Mouse (Mus musculus) kidney, postnatal 36 days (tissue): ENCODE data around the gene Hdac6.

ENCODE experiments used
- DNase-seq, 2 experiments: peaks; one replicate each; pipeline ENCODE4 v3.0.0; 2021 to 2022; ENCODE audit warnings: mixed read lengths in 2 of 2

The Hdac6 gene

DNA sequence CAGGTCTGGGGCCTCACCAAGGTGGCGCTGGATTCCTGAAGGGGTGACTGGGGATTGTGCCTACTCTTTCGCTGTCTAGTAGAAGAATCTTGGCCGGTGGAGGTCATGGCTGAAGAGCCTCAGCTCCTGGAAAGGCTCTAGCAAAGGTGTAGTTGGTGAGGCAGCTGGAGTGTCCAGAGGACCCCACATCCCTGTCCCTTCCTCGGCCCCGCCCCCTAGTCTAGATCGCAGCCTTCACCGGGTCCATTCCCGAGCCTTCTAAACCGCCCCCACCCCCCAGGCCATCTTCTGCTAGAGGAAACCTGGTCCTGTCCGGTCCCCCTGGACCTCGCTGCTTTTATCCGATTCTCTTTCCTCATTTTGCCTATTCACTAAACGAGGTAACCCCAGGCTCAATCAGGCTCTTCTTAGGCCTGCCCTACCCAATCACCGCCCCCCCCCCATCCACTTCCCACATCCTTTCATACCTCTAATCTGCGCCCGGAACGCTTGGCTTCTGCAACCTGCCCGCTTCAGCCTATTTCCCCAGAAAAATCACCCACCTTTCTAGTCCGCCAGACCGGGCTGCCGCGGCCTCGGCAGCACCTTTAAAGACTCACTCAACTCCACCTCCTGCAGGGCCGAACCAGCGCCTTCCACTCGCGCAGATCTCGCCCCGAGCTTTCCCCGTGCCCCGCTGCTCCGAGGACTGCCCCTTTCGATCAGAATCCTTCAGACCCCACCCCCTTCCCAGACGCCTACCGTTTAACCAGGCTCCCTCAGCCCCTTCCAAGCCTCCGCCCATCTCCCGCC lies at the start of gene Hdac6:
TSS of gene Hdac6 (minus strand) at position 782 of the 792 bp plus-strand sequence.
- peak; percentile 13 to 48 for DNase-seq

DNA sequence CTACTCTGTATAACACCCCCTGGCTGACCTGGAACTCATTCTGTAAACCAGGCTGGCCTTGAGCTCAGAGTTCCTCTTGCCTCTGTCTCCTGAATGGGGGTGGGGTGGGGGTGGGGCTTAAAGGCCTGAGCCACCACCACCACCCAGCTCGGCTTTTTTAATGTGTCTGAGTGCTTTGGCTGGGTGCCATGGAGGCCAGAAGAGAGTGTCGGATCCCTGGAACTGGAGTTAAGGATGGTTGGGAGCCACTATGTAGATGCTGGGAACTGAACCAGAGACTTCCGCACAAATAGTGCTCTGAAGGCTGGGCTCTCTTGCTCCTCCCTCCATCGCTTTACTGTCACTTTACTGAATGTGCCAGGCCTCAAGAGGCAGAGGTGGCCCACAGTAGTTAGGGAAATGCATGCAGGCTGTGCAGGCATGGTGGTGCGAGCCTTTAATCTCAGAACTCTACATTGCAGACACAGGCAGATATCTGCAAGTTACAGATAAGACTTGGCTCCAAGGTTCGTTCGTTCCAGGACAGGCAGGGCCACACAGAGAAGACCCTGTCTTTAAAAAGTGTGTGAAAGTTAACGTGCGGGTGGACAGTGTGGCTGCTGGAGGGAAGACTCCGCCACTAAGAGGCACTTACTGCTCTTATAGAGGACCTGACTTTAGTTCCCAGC lies 45.5 kb upstream of the Hdac6 start:
- DNase-seq: peak; percentile 29 to 64

DNA sequence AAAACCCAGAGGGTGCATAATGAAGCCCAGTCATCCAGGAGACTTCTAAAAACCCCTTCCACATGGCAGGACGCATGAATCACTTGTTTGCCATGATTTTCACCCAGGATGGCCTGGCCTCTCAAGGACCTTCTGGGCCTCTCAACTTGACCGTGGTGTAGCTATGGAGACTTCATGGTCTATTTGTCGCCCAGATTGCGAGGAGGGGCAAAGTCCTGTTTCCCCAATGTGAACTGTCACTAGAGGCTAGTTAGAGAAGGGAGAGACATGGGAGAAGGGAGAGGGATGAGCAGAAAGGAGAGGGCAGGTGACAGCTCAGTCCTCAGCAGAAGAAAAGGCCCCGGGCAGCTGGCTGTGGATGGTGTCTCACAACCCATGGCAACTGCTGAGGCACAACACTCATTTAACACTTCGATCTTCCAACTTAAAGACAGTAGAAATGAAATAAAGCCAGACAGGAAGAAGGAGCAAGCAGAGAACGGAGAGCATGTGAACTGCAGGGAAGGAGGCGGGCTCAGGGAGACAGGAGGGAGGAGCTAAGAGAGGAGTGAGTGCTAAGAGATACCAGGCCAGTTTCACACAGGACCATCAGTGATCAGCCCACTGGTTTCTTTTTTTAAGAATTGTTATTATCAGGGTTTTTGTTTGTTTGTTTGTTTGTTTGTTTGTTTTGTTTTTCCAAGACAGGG lies 44.8 kb upstream of the Hdac6 start:
- peak; percentile 48 to 51 for DNase-seq

DNA sequence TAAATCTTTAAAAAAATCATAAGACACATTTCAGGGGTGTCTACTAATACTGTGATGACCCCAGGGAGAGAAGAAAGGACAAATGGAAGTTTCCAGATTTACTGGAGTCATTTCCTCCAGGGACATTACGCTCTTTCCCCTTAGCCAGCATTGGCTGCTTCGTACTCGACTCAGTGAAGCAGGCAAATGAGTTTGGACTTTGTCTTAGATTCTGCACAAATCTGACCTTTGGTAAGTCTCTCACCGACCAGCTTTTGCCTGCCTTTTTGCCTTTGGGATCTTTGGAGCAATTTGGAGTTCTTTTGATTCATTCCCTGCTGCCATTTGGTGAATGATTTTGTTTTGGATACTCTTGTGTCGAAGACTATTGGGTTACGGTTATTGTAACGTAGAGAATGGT lies 33.7 kb upstream of the Hdac6 start:
- peak; percentile 28 to 64 for DNase-seq

DNA sequence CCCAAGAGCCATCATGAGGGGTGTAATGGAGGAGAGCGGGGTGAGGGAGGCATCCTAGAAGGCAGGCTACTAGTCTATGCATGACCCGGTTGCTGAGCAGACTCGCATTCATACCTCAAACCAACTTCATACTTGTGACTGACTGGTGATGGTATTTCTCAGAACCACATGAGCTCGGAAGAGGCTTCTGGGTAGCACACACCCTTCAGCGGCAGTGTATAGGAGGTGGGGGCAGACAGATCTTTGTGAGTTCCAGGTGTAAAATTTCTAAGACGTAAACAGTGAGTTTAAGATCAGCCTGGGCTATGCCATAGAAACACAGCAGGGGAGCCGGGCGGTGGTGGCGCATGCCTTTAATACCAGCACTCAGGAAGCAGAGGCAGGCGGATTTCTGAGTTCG lies 30.2 kb upstream of the Hdac6 start, which contains the start of gene Gata1:
TSS of gene Gata1 (minus strand) at position 180 of the 400 bp plus-strand sequence.
- DNase-seq: no peak

DNA sequence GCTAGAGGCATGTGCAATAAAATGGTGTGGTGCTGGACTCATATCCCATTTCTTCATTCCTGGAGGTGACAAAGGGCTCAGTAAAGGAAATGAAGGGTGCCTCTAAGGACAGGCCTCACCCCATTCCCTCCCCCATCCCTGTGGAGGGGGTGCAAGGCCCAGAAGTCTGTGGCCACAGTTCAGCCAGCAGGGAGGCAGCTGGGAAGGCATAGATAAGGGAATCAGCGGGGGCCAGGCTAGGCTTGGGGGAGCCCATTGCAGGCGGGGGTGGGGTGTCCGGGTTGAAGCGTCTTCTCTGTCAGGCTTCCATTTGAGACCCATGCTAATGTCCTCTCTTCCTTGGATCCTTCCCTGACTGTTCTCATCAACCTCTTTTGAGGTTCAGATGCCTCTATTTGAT lies 23.6 kb upstream of the Hdac6 start:
- no peak for DNase-seq

DNA sequence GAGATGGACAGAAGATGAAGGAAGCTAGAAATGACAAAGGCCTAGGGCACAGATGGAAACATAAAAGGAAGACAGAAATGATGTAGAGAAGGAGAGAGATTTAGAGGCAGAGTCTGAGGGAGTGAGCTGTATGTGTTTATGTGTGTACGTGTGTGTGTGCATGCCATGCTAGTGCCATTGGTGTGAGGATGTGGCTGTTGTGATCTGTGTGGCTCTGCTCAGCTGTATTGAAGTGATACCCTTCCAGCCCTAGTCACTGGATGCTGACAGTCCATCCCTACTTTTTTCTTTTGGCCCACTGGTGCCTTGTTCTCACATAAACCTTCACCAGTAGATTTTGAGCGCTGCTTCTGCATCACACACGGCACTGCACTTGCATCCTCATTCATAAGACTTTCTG lies 21.2 kb upstream of the Hdac6 start:
- DNase-seq: no peak

DNA sequence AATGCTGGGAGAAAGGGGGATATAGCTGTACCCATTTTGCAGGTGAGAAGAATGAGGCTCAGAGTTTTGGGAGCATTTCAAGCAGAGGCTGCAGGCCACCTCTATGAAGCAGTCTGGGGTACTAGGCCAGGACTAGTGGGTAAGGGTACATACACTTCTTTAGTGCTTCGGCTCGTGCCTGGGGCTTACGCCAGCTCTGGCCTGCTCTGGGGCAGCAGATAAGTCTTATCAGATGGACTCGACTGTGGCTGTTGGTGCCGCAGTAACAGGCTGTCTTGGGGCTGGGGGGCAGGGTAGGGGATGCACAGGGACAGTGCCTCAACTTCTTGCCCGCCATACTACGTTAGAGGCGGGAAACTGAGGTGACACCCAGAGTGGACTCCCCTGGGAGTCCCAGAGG lies 20.5 kb upstream of the Hdac6 start:
- DNase-seq: no peak

DNA sequence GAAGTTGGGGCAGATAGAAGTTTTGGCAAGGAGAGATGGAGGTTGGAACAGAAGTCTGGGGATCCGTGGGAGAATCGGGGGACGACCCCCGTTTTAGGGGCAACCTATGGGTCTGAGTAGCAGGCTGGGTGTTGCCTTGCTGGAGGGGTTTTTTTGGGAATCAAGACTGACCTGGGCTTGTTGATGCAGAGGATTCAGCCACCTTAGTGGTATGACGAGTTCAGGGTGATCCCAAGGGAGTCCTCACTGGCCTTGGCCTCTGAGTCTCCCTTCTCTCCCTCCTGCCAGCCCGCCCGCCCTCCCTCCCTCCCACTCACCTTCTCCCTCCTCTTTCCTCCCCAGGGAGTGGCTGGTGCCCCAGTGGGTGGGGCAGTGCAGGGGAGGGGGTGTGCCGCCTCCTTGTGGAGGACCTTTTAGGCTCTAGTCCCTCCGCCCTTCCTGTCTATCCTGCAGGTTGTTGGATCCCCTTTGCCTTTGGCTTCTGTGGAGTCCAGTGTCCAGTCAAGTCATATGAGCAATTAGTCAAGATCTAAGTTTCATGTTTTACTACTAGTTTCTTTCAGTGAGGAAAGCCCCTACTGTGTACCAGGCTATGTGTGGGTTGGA lies 20.0 kb upstream of the Hdac6 start:
- DNase-seq: no peak

DNA sequence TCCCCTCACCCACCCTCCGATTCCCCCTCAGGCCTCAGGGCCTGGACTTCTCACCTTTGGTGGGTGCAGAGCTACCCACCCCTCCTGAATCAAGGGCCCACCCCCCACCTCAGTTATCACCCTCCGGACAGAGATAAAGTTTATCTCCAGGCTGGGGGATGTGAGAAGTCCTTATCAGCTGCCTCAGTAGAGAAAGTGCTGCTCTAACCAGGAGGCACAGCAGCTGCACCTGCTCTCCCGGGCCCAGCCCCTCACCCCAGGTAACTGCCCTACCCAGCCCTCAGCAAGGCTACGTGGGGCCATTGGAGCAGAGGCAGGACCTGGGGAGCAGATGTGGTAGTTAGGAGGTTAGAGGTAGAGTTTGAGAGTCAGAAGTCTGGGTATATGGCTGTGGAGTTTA lies 18.5 kb upstream of the Hdac6 start:
- DNase-seq: no peak

DNA sequence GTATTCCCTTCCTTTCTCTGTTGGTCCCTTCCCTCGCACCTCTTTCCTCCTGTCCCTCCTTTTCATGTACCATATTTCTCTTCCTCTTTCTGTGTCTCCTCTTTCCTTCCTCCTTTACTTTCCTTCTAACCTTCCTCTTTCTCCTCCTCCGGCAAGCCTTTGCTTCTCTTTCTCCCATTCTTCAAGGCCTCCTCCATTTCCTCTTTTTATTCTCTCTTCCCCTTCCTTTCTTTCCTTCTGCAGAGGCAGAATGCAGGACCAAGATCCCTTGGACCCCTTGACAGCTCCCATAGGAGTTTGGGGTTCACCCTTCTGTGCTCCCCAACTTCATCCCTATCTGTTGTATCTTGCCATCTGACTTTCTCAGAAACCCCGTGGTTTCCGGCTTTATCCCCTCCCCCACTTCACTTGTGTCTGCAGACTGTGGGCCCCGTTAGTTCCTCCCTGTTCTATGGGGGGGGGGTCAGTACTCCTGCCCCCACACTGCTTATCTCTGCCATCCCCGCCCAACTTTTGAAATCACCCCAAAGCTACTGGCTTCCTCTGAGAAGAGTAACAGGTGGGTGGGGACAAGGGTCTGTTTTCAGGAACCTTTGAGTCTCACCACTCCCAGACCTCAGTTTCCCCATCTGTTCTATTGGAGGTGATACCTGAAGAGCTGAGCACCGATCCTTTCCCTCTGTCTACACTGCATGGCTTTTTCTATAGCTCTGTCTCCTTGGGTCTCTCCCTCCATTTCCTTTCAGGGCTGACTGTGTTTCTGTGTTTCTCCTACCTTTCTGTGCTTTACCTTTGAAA lies 16.3 kb upstream of the Hdac6 start:
- no peak for DNase-seq

DNA sequence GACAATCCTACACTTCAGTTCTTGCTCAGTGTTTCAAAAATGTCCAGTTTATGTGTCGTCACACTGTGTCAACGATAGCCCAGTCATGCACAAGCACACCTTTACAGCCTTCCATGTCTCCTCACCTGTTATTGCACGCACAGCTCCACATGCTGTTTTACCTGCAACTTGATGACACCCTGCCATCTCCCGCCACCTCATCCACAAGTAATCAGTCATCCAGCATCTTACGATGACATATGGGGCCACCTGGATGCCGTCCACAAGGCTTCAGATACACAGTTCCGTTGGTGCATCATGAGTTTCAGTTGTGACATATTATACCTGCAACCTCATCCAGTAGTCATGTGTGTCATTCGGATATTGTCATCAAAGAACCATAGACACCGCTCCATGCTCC lies 11.2 kb upstream of the Hdac6 start:
- DNase-seq: no peak

DNA sequence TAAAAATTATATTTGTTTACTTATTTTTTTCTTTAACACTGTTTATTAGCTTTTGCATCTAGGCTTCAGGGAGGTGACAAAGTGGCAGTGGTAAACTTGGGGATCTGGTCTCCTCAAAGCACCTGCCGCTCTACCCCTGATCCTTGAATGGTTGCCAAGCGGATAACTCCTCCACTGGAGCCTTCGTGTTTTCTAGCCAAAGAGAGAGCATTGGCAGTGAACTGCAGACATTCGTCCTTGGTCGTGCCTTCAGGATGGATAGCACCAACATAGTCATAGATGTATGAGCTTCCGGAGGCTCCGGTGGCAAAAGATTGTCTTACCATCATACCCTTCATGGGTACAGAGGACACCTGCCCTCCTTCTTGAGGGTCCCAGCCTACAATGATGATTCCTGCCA lies 2.4 kb upstream of the Hdac6 start:
- DNase-seq: no peak

DNA sequence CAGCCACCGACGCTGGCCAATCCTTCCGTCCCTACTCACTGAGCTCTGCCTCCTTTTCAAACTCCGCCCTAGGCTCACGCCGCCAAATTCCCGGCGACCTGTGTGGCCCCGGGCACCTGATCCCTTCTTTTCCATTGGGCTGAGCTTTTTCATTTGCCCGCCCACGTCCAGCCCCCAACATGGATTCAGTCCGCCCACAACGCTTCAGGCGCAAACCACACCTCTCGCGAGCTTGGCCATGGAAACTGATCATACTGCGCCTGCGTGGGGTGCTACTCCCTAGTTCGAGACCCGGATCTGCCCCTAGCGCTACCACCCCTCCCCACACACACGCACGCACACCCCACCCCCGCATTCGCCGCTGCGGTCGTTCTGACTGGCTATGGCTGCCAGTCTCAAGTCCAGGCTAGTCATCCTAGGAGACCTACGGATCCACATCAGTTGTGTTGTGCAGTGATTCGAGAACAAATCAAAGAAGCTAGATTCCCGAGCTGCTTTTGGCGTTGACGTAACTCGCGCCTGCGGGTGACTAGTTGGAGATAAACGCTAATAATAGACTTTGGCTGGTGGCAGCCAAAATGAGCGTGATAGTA lies 307 bp upstream of the Hdac6 start:
- DNase-seq: peak; percentile 94 to 95

DNA sequence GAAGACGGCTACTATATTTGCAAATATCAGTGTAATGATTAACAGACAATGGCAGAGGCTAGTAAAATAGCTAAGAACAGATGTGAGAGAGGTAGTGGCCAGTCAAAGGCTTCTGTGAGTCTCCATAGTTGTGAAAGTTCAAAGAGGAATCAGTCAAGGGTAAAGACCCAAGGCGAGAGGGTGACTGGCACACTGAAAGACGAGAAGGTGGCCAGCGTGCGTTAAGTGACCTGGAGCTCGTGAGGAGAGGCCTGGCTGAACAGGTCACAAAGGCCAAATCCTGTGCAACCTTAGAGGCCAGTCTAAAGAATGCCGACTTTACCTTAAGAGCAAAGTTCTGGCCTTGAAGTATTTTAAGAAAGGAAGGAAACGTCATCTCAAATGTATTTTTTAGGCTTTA lies 2.1 kb downstream of the Hdac6 start:
- peak; percentile 33 to 44 for DNase-seq

DNA sequence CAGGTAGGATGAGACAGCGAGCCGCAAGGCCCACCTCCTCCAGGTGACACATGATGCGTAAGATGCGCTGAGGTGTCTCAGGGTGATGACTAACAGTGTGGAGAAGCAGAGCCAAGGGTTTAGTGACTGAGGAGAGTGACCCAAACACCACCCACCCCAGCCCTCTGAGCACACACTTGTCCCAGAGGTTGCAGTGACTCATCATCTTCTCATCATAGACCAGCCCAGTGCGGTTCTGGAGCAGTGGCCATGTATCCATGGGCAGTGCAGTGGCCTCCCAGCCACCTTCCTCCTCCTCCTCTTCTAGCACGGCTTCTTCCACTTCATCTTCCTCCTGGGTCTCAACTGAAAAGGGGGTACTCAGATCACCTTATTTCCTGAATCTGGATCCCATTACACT lies 10.0 kb downstream of the Hdac6 start:
- DNase-seq: no peak

DNA sequence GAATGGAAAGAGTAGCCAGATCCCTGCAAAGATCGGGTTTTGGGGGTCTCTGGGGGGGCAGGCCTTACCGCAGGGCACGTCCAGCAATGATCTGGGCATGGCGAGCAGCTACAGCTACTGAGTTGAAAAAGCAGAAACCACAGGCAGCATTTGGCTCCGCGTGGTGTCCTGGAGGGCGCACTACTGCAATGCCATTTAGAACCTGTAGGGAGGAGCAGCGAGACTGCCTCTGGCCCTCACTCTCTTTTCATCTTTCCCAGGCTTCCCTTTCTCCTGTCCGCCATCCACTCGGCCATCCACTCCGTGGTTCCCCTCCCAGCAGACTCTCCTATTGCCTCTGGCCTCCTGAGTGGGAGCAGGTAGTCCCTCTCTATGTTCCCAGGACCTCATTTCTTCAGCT lies 10.8 kb downstream of the Hdac6 start:
- peak in 1 of 2 experiments; percentile 4 for DNase-seq

DNA sequence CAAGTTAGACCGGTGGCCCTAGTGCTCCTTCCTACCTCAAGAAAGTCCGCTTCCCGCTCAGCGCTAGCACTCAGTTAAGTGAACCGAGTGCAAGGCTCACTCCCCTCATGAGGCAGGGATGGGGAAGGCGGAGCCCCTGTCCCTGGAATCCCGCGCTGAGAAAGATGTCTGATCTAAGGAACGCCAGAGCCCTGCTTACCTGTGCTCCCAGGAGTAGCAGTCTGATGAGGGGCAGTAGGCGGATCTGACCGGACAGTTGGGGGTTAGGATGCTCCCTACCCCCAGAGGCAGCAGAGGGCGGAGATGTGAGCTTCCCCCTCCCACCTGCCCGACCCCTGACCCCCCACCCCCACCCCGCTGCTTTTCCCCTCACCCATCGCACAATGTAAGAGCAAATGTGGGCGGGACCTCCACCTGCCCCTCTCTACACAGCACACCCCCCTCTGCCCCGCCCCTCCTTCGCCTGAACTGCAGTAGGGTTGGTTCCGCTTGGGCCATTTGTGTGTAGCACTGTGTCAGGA lies 19.4 kb downstream of the Hdac6 start, which contains the start of gene Eras:
TSS of gene Eras (minus strand) at position 338 of the 521 bp plus-strand sequence.
- no peak for DNase-seq

DNA sequence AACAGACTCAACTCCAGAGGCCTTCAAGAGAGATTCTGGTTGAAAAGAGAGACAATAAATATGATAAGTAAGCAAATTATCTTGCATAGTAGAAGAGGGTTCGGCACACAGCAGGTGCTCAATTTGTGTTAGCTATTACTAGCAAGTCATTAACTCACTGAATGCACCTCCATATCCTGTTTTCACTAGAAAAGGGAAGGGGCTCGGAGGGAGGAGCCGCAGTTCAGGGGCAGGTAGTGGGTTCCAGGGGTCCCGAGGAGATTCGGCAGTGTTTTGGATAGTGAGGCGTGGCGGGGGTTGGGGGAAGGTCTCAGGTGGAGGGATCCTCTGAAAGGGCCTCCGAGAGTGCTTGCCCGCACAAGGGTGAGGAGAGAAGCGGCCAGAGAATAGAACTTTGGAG lies 20.6 kb downstream of the Hdac6 start:
- no peak for DNase-seq

DNA sequence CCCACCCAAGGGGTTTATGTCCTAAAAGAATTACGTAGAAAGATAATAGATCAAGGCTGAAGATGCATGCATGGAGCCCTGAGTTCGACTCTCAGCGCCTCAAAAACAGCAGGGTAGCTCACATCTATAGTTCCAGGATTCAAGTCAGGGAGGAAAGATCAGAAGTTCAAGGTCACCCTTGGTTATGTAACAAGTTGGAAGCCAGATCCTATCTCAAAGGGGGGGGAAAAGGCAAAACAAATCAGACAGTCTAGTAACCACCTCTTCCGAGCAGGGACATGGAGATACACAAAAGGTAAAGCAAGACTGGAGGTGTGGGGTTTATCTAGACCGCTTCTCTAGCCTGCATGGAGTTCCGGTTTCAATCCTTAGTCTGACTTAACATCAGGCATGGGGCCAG lies 21.4 kb downstream of the Hdac6 start:
- DNase-seq: no peak

DNA sequence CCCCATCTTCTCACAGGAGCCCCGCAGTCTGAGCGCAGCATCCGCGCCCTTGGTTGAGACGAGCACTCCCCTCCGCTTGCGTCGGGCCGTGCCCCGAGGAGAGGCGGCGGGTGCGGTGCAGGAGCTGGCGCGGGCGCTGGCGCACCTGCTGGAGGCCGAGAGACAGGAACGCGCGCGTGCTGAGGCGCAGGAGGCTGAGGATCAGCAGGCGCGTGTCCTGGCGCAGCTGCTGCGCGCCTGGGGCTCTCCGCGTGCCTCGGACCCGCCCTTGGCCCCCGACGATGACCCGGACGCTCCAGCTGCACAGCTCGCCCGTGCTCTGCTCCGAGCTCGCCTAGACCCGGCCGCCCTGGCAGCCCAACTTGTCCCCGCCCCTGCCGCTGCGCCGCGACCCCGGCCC lies 25.7 kb downstream of the Hdac6 start:
- peak in 1 of 2 experiments; percentile 14 for DNase-seq
